Mouse (Mus musculus): Measurements from ENCODE around the gene Mup7. TPM values are rescaled to one million over a fixed set of nuclear protein-coding genes. Genes with fewer than 3 reads are reported as not detected.
"Not testable (repeated sequence)": the region's sequence is repeated elsewhere in the genome, so short reads cannot be mapped to it uniquely, and the experiment has no call there.

Gene Mup7
- not detected in 2 replicates for polyA plus RNA-seq (2015; fragmentation: Nextera tagmentation; extraction: Ambion mirVana)

DNA sequence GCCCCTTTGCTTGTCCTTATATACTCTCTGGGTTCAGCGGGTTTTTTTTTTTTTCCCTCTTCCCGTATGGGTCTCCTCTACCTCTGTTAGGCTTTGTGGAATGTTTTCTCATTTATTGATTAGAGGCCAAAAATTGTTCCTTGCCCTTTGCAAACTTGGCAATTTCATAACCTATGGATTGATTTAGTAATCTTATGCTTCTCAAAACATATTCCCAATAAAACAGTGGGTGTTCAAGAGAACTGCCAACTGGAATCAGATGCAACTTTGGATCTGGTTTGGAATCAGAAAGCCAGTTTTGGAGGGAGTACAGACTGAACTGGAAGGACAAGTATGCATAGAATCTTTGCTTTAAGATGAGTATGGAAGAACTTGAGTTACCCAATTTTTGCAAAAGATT lies at the start of gene Mup7:
TSS of gene Mup7 (minus strand) at position 101 of the 400 bp plus-strand sequence.
- not testable (repeated sequence) for H3K27ac ChIP-seq (replicated peaks); H3K9ac ChIP-seq; H3K4me1 ChIP-seq (replicated peaks); H3K36me3 ChIP-seq (replicated peaks); H3K9me3 ChIP-seq (replicated peaks); H3K4me2 ChIP-seq; H3K4me3 ChIP-seq (replicated peaks); ATAC-seq (ENCODE audit: insufficient read depth); H3K27me3 ChIP-seq
- 53% methylated on average over 2 of the region's 2 CpGs for WGBS (ENCODE audit: insufficient replicate concordance)

DNA sequence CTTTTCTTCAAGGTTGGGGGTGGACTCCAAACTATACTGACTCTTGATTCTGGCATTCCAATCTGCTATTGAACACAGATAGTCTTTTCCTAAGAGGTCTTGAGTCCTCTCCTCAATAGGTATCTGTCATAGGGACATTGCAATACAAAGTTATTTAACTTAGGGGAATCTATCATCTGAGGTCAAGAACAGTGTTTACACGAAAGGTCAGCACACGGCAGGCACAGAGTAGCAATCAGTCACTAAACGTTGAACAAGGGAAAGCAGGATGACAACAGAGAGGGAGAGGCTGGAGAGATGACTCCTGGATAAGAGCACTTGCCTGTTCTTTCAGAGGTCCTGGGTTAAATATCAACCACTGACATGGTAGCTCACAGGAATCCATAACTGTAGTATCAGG lies 9.6 kb upstream of the Mup7 start:
- not testable (repeated sequence) for H3K4me2 ChIP-seq; H3K4me3 ChIP-seq (replicated peaks); H3K27ac ChIP-seq (replicated peaks); ATAC-seq (ENCODE audit: insufficient read depth); H3K27me3 ChIP-seq; H3K4me1 ChIP-seq (replicated peaks); H3K9me3 ChIP-seq (replicated peaks); H3K9ac ChIP-seq; H3K36me3 ChIP-seq (replicated peaks)
- WGBS (ENCODE audit: insufficient replicate concordance), result 54% methylated on average over 3 of the region's 3 CpGs

GRCm38 (mm10) chr4:60029334-60030111 lies 40.8 kb downstream of the Mup7 start:
- not testable (repeated sequence) for H3K27ac ChIP-seq (replicated peaks); H3K9ac ChIP-seq; H3K4me1 ChIP-seq (replicated peaks); H3K36me3 ChIP-seq (replicated peaks); H3K9me3 ChIP-seq (replicated peaks); H3K27me3 ChIP-seq; H3K4me2 ChIP-seq; ATAC-seq (ENCODE audit: insufficient read depth); H3K4me3 ChIP-seq (replicated peaks)
- 60% methylated on average over 13 of the region's 13 CpGs for WGBS (ENCODE audit: insufficient replicate concordance)

DNA sequence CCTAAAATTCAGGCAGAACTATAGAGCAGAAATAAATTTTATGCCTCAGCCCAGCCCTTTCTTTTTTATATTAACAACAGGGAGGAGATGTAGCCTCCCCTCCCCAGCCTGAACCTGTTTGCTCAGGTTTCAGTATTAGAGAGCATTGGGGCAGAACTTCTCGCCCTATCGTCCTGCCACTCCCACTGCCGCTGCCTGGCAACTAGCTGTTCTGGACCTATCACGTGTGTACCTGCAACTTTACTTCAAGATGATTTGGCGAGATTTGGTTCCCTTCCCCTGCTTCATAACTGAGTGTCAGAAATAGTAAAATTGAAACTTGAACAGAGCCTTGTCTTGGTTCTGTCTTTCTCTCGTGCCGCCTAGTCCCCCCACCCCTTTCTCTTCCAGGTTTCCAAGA lies 50.1 kb downstream of the Mup7 start:
- not testable (repeated sequence) for H3K36me3 ChIP-seq (replicated peaks); H3K9me3 ChIP-seq (replicated peaks)
- WGBS (ENCODE audit: insufficient replicate concordance), result 70% methylated on average over 7 of the region's 7 CpGs

More for the DNA sequence above, 50.1 kb downstream of the Mup7 start:
- not testable (repeated sequence) for H3K4me2 ChIP-seq; H3K27ac ChIP-seq (replicated peaks); H3K9ac ChIP-seq; H3K4me3 ChIP-seq (replicated peaks); H3K4me1 ChIP-seq (replicated peaks); ATAC-seq (ENCODE audit: insufficient read depth); H3K27me3 ChIP-seq

Other genes starting within 250 kb of the Mup7 start
- not detected in 2 replicates for gene Slc46a2, start 155.4 kb downstream of the Mup7 start, polyA plus RNA-seq (2015; fragmentation: Nextera tagmentation; extraction: Ambion mirVana)
- gene Mup4, start 109.8 kb downstream of the Mup7 start, polyA plus RNA-seq (2015; fragmentation: Nextera tagmentation; extraction: Ambion mirVana), result not detected in 2 replicates
- gene Mup6, start 106.2 kb downstream of the Mup7 start, polyA plus RNA-seq (2015; fragmentation: Nextera tagmentation; extraction: Ambion mirVana), result not detected in 2 replicates
- not detected in 2 replicates for gene Mup2, start 83.8 kb upstream of the Mup7 start, polyA plus RNA-seq (2015; fragmentation: Nextera tagmentation; extraction: Ambion mirVana)
- not detected in 2 replicates for gene Mup8, start 152.1 kb upstream of the Mup7 start, polyA plus RNA-seq (2015; fragmentation: Nextera tagmentation; extraction: Ambion mirVana)

Data from liver, embryonic 15.5 days (tissue).